ENCODE assay signal across 30 mouse cellular contexts in genomic region chr1:60639059-60639458, GRCm38 (mm10).
A peak's percentile ranks its signal among the peaks of the same experiment; 100 is the strongest.
DNase-seq lines count a peak whose midpoint lies in the region; ATAC-seq and TF ChIP-seq lines count a peak whose summit lies in the region.
"Had no signal": no experiment of that assay in that cellular context is flagged by ENCODE, and none has a peak within 500 bp of the region (broad histone marks: within the 10 kb centered on the region; RNA-seq: fewer than 3 reads in every experiment).

No protein-coding gene starts in this region.

- no peak for ATAC-seq in lung, embryonic 14.5 days (ENCODE audit: insufficient read depth)
- ATAC-seq in granulocyte monocyte progenitor cell, adult 5-6 weeks (replicated peaks; ENCODE audit: poor library complexity, severe bottlenecking), result peak; percentile 56; the same call in 1 of the 2 replicates
- ATAC-seq: activated CD4-positive, CD25-positive, alpha-beta regulatory T cell, adult 4 months; forebrain, postnatal 0 days; hindbrain, postnatal 0 days; inflammation-experienced regulatory T-cells, adult 6 months; intestine, embryonic 16.5 days; Patski had no signal

- no peak overlapping the region for H3K4me3 ChIP-seq in heart, embryonic 10.5 days
- H3K4me3 ChIP-seq in lung, embryonic 14.5 days (ENCODE audit: low read depth, low read length), result no peak overlapping the region
- H3K4me3 ChIP-seq: embryonic facial prominence, embryonic 10.5 days; embryonic facial prominence, embryonic 13.5 days; erythroblast, embryonic 14.5 days; forebrain, embryonic 12.5 days had no signal

- no peaks in the 10 kb centered on the region for H3K27me3 ChIP-seq in heart, embryonic 10.5 days (ENCODE audit: insufficient read depth, poor library complexity, severe bottlenecking)
- H3K27me3 ChIP-seq in lung, embryonic 14.5 days (ENCODE audit: insufficient read depth, low read length), result no peaks in the 10 kb centered on the region
- H3K27me3 ChIP-seq: CH12.LX; embryonic facial prominence, embryonic 13.5 days; forebrain, embryonic 12.5 days; Patski had no signal

- no peak overlapping the region for H3K4me2 ChIP-seq in lung, embryonic 14.5 days
- H3K4me2 ChIP-seq: embryonic facial prominence, embryonic 13.5 days; forebrain, embryonic 12.5 days; heart, embryonic 11.5 days; hindbrain, embryonic 14.5 days had no signal

- no peaks in the 10 kb centered on the region for H3K4me1 ChIP-seq in heart, embryonic 10.5 days
- no peaks in the 10 kb centered on the region for H3K4me1 ChIP-seq in lung, embryonic 14.5 days (ENCODE audit: insufficient read depth)
- H3K4me1 ChIP-seq: embryonic facial prominence, embryonic 10.5 days; embryonic facial prominence, embryonic 13.5 days; forebrain, embryonic 12.5 days had no signal

- WGBS in heart, embryonic 10.5 days, result 63% methylated on average over 2 of the region's 2 CpGs
- WGBS in lung, embryonic 14.5 days, result 47% methylated on average over 2 of the region's 2 CpGs

- no peak overlapping the region for H3K27ac ChIP-seq in heart, embryonic 10.5 days
- no peak overlapping the region for H3K27ac ChIP-seq in lung, embryonic 14.5 days (ENCODE audit: low read depth)
- H3K27ac ChIP-seq: embryonic facial prominence, embryonic 10.5 days; embryonic facial prominence, embryonic 13.5 days; forebrain, embryonic 12.5 days; hindbrain, embryonic 14.5 days; hindbrain, postnatal 0 days had no signal

- no peaks in the 10 kb centered on the region for H3K9me3 ChIP-seq in heart, embryonic 10.5 days
- H3K9me3 ChIP-seq in lung, embryonic 14.5 days (ENCODE audit: low read depth, low read length), result no peaks in the 10 kb centered on the region
- H3K9me3 ChIP-seq: embryonic facial prominence, embryonic 10.5 days; embryonic facial prominence, embryonic 13.5 days; forebrain, embryonic 12.5 days; G1E had no signal

- TF ChIP-seq CTCF in lung, embryonic 14.5 days (IDR thresholded peaks at IDR 0.05; ENCODE audit: low read depth), result no peak

- H3K36me3 ChIP-seq in heart, embryonic 10.5 days, result no peaks in the 10 kb centered on the region
- H3K36me3 ChIP-seq in lung, embryonic 14.5 days (ENCODE audit: insufficient read depth), result no peaks in the 10 kb centered on the region
- H3K36me3 ChIP-seq: embryonic facial prominence, embryonic 10.5 days; embryonic facial prominence, embryonic 13.5 days; forebrain, embryonic 12.5 days; G1E had no signal

- DNase-seq in heart, adult 11 months, result peak; percentile 51
- DNase-seq in heart, embryonic 10.5 days (ENCODE audit: low spot score), result no peak
- peak; percentile 50 for DNase-seq in lung, embryonic 14.5 days
- no peak for DNase-seq in lung, postnatal 25 days (ENCODE audit: low spot score)
- DNase-seq in frontal cortex, postnatal 10 days (ENCODE audit: low spot score in 2 of 2), result no peak
- DNase-seq: adrenal gland, adult 8-10 months; adrenal gland, postnatal 25 days; B cell, adult 2 months; cerebellum, adult 11-12 months; cerebellum, adult 8-10 months; cerebellum, postnatal 10 days; cerebellum, postnatal 36 days; embryo, embryonic 11 days; gastrocnemius, postnatal 25 days; kidney, adult 18-20 months had no signal

- no peak overlapping the region for H3K9ac ChIP-seq in lung, embryonic 14.5 days
- H3K9ac ChIP-seq: embryonic facial prominence, embryonic 13.5 days; forebrain, embryonic 12.5 days; forebrain, postnatal 0 days; hindbrain, embryonic 14.5 days had no signal

Comparison
In these comparisons a context has a peak if more than half of its experiments do, and no peak if none do; other contexts are left out.
1. DNase-seq: peak in heart, adult 11 months (single experiment) and lung, embryonic 14.5 days (single experiment); none in heart, embryonic 10.5 days (single experiment), lung, postnatal 25 days (single experiment) and frontal cortex, postnatal 10 days (0 of 2).